Mouse (Mus musculus): ENCODE measurements at regions not wholly inside any gene's neighbourhood (a gene's known extent, or its start where the extent isn't known, plus 50 kb on each side); places are given as distances from the start of the nearest gene placed in this dataset.

DNA sequence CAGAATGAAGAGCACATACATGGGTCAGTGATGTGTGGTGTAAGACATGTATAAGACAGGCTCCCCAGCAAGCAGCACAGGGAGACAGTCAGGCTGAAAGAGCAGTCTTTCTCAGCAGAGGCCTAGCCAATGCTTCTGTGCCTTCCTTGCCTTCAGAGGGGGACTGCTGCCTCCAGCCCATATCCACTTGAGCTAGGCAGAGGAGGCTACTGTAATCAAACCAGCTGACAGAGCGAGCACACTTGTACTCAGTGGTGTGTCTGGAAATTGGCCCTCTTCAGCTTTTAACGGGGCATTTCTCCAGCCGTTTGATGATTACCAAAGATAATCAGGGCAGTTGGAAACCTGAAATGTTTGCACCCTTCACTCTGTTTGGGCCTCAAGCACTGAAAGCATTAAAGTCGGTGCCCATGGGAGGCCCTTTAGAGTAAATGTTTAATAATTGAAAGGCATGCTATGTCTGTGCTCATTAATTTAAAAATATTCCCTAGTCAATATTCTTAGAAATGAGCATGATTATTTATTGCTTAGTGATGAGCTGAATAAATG lies 326.0 kb upstream of the Gm6657 start:
- TF ChIP-seq MYOD1 (IDR thresholded peaks at IDR 0.05; ENCODE audit: control insufficient read depth, insufficient read length, low read depth) (no peak), CTCF (IDR thresholded peaks at IDR 0.05; ENCODE audit: control insufficient read depth, insufficient read depth, insufficient read length) (no peak), USF1 (IDR thresholded peaks at IDR 0.05; ENCODE audit: low read depth) (no peak), MAX (IDR thresholded peaks at IDR 0.05) (no peak), MYOG (IDR thresholded peaks at IDR 0.05; ENCODE audit: control insufficient read depth, extremely low read depth, insufficient read length) (no peak), FOSL1 (IDR thresholded peaks at IDR 0.05; ENCODE audit: insufficient read depth, low read length, poor library complexity, severe bottlenecking) (no peak)
